Mouse (Mus musculus) urinary bladder, postnatal 25 days (tissue): ENCODE results near the gene 2010106E10Rik.

Source experiments
- DNase-seq: peaks from one replicate; pipeline ENCODE4 v3.0.0; 2022; ENCODE audit warnings: low spot score

The 2010106E10Rik gene

GRCm38 (mm10) chrX:112494974-112495373 lies at the start of gene 2010106E10Rik:
TSS of gene 2010106E10Rik (plus strand) at chrX:112495274.
- no peak for DNase-seq

GRCm38 (mm10) chrX:112505651-112506050 lies 10.6 kb downstream of the 2010106E10Rik start:
- no peak for DNase-seq

- no peak for DNase-seq
These were observed 29.7 kb downstream of the 2010106E10Rik start for GRCm38 (mm10) chrX:112524755-112525154.

- no peak for DNase-seq
These were observed 48.0 kb downstream of the 2010106E10Rik start for GRCm38 (mm10) chrX:112543115-112543514.

- DNase-seq, result no peak
These were observed 72.6 kb downstream of the 2010106E10Rik start for GRCm38 (mm10) chrX:112567716-112568115.

- peak; percentile 8 for DNase-seq
These were observed 105.6 kb downstream of the 2010106E10Rik start, which contains the start of gene Zfp711 for GRCm38 (mm10) chrX:112600511-112601305. TSS of gene Zfp711 (plus strand) at chrX:112600526.

- peak; percentile 10 for DNase-seq
These were observed 106.4 kb downstream of the 2010106E10Rik start for GRCm38 (mm10) chrX:112601306-112602120.
